Mouse (Mus musculus) MEL (cell line): ENCODE data around the gene Cyp17a1.
A peak's percentile ranks its signal among the peaks of the same experiment; 100 is the strongest.

Source experiments
- CTCF ChIP-seq, 3 experiments: IDR thresholded peaks in 2 of 3; conservative IDR thresholded peaks in 1 of 3; 2 replicates each; pipeline ENCODE4 v1.5.1; 2011 to 2012; ENCODE audit warnings: low read length in 3 of 3, low read depth in 2 of 3, mild to moderate bottlenecking in 2 of 3, improper control_type of control experiment in 1 of 3, inconsistent platforms in 1 of 3, mixed read lengths in 1 of 3, moderate library complexity in 1 of 3; ENCODE audit not compliant: control insufficient read depth in 1 of 3, insufficient read depth in 1 of 3, poor library complexity in 1 of 3, severe bottlenecking in 1 of 3
- E2F4 ChIP-seq: IDR thresholded peaks from 2 replicates; pipeline ENCODE4 v1.6.1; 2011; ENCODE audit warnings: low read depth, low read length, improper control_type of control experiment, borderline replicate concordance
- EP300 ChIP-seq, 2 experiments: IDR thresholded peaks; 2 replicates each; pipeline ENCODE4 v1.6.1; 2011; ENCODE audit warnings: improper control_type of control experiment in 2 of 2, low read length in 2 of 2, low read depth in 1 of 2, mild to moderate bottlenecking in 1 of 2
- MEF2A ChIP-seq: IDR thresholded peaks from 2 replicates; pipeline ENCODE4 v1.6.1; 2014; ENCODE audit warnings: low read depth, mild to moderate bottlenecking, inconsistent platforms, low read length, improper control_type of control experiment; ENCODE audit not compliant: poor library complexity, insufficient replicate concordance, severe bottlenecking; ENCODE audit errors: extremely low read depth
- MYC ChIP-seq: IDR thresholded peaks from 2 replicates; pipeline ENCODE4 v1.6.1; 2011; ENCODE audit warnings: low read depth, mild to moderate bottlenecking, low read length, improper control_type of control experiment, moderate library complexity
- POLR2A ChIP-seq, 2 experiments: IDR thresholded peaks; 2 replicates each; pipeline ENCODE4 v1.6.1; 2011 to 2012; ENCODE audit warnings: low read length in 2 of 2, mild to moderate bottlenecking in 2 of 2, control low read depth in 1 of 2, improper control_type of control experiment in 1 of 2, low read depth in 1 of 2, moderate library complexity in 1 of 2; ENCODE audit not compliant: control insufficient read depth in 1 of 2, insufficient read depth in 1 of 2, poor library complexity in 1 of 2
- POLR2AphosphoS2 ChIP-seq: IDR thresholded peaks from 2 replicates; pipeline ENCODE4 v1.6.1; 2011; ENCODE audit warnings: low read length, improper control_type of control experiment
- POLR2AphosphoS5 ChIP-seq: IDR thresholded peaks from 2 replicates; pipeline ENCODE4 v1.6.1; 2012; ENCODE audit warnings: low read depth, borderline replicate concordance, mild to moderate bottlenecking, inconsistent platforms, low read length, moderate library complexity, mixed read lengths
- SIN3A ChIP-seq: IDR thresholded peaks from 2 replicates; pipeline ENCODE4 v1.6.1; 2012; ENCODE audit warnings: low read length, improper control_type of control experiment, inconsistent platforms
- ZMIZ1 ChIP-seq: IDR thresholded peaks from 2 replicates; pipeline ENCODE4 v1.6.1; 2012; ENCODE audit warnings: low read depth, mild to moderate bottlenecking, inconsistent platforms, low read length, improper control_type of control experiment, moderate library complexity

- TF ChIP-seq E2F4 (no peak), MEF2A (no peak), EP300 (IDR thresholded peaks at IDR 0.05; ENCODE audit: low read depth in 1 of 2, low read length in 2 of 2) (peak; percentile 36 to 43; a peak in 2 of 4 replicates), POLR2AphosphoS2 (no peak), SIN3A (peak; percentile 48; the same call in 1 of the 2 replicates), POLR2AphosphoS5 (no peak), MYC (0 out of 2 replicates have a peak, but pooled peaks have one; percentile 50), CTCF (IDR thresholded peaks at IDR 0.05 in 2 of 3, conservative IDR thresholded peaks at IDR 0.05 in 1 of 3; ENCODE audit: control insufficient read depth in 1 of 3, insufficient read depth in 1 of 3, low read depth in 2 of 3, low read length in 3 of 3, poor library complexity in 1 of 3, severe bottlenecking in 1 of 3) (no peak), ZMIZ1 (no peak), POLR2A (IDR thresholded peaks at IDR 0.05; ENCODE audit: control insufficient read depth in 1 of 2, insufficient read depth in 1 of 2, low read depth in 1 of 2, low read length in 2 of 2, poor library complexity in 1 of 2) (no peak)
These were observed 33.0 kb upstream of the Cyp17a1 start for GRCm38 (mm10) chr19:46705779-46706495.
